Mouse (Mus musculus): ENCODE results near the gene Fnip2. TPM values are rescaled to one million over a fixed set of nuclear protein-coding genes. Genes with fewer than 3 reads are reported as not detected.
A peak's percentile ranks its signal among the peaks of the same experiment; 100 is the strongest.

Gene Fnip2
- polyA plus RNA-seq, 1 experiment from 2014 or later = 4.0 TPM

DNA sequence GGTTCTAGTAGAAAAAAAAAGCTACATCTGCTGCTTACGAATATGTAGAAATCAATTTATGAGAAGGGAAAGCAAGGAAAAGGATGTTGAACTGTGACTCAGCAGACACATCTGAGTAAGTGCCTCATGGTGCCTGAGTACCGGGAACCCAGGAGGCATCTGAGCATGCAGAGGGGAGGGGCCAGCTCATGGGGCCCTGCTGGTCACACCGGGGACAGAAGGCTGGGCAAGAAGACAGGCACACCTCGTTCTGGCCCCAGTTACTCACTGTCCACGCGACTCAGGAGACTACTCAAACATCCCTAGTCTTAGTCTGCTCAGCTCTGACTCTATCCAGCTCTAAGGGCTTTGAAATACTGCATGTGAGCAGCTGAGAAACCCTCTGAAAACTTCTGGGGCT lies 25.0 kb downstream of the Fnip2 start:
- Histone ChIP-seq H3K9ac (ENCODE audit: low read length) (no peak overlapping the region), H3K4me1 (replicated peaks; ENCODE audit: control insufficient read depth, insufficient read depth, low read length) (0 out of 2 replicates have a peak, but pooled peaks cover 3% of the 10 kb centered on the region), H3K9me3 (ENCODE audit: control insufficient read depth, low read length) (no peaks in the 10 kb centered on the region), H3K4me2 (ENCODE audit: low read length) (no peak overlapping the region), H3K4me3 (ENCODE audit: low read depth, low read length) (no peak overlapping the region), H3K36me3 (ENCODE audit: control insufficient read depth, insufficient read depth, low read length) (no peaks in the 10 kb centered on the region), H3K27me3 (replicated peaks; ENCODE audit: control insufficient read depth, insufficient read depth, low read length) (no peaks in the 10 kb centered on the region), H3K27ac (ENCODE audit: low read depth) (no peak overlapping the region)
- ATAC-seq (replicated peaks; ENCODE audit: low FRiP score, low TSS enrichment, low read depth) (peak; percentile 53; the same call in 1 of the 2 replicates), DNase-seq (ENCODE audit: low spot score) (no peak)
- 26% methylated on average over 6 of the region's 6 CpGs for WGBS

DNA sequence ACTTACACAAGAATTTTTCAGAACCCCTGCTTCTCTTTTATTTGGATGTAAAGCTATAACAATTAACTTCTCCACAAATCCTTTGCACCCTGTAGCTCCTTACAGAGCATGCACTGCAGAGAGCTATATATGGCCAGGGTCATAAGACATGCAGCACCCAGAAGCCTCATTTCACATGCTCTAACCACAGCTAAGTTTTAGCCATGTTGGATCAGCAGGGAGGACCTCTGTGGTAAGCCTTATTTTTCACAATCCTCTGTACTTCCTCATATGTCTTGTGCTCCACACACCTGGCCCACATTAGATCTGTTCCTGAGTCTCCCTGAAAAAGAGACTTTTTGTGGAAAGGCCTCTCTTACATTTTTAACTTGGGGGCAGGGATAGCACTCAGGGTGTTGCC lies 27.9 kb downstream of the Fnip2 start:
- Histone ChIP-seq H3K36me3 (ENCODE audit: control insufficient read depth, insufficient read depth, low read length) (no peaks in the 10 kb centered on the region), H3K9ac (ENCODE audit: low read length) (no peak overlapping the region), H3K9me3 (ENCODE audit: control insufficient read depth, low read length) (no peaks in the 10 kb centered on the region), H3K4me3 (ENCODE audit: low read depth, low read length) (no peak overlapping the region), H3K27me3 (replicated peaks; ENCODE audit: control insufficient read depth, insufficient read depth, low read length) (no peaks in the 10 kb centered on the region), H3K4me2 (ENCODE audit: low read length) (no peak overlapping the region), H3K4me1 (replicated peaks; ENCODE audit: control insufficient read depth, insufficient read depth, low read length) (0 out of 2 replicates have a peak, but pooled peaks cover 3% of the 10 kb centered on the region), H3K27ac (ENCODE audit: low read depth) (no peak overlapping the region)
- DNase-seq (ENCODE audit: low spot score) (no peak), ATAC-seq (replicated peaks; ENCODE audit: low FRiP score, low TSS enrichment, low read depth) (no peak)

DNA sequence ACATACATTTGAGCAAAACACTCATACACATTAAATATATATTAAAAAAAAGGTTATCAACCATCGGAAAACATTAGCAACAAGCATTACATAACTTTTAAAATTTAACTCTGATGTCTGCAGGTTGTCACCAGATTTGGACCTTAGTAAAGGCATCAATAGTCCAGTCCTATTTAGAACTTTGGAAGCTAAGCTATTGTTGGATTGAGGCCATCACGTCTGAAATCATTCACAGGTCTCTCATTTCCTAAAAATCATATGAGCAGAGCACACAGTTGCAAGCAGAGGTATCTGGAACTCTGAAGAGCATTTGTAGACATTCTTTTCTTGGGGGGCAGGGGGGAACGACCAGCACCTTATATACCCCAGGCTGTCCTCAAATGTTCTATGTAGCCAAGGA lies 28.5 kb downstream of the Fnip2 start:
- Histone ChIP-seq H3K9ac (ENCODE audit: low read length) (no peak overlapping the region), H3K27ac (ENCODE audit: low read depth) (no peak overlapping the region), H3K4me2 (ENCODE audit: low read length) (no peak overlapping the region), H3K4me3 (ENCODE audit: low read depth, low read length) (no peak overlapping the region), H3K4me1 (replicated peaks; ENCODE audit: control insufficient read depth, insufficient read depth, low read length) (0 out of 2 replicates have a peak, but pooled peaks cover 3% of the 10 kb centered on the region), H3K9me3 (ENCODE audit: control insufficient read depth, low read length) (no peaks in the 10 kb centered on the region), H3K27me3 (replicated peaks; ENCODE audit: control insufficient read depth, insufficient read depth, low read length) (no peaks in the 10 kb centered on the region), H3K36me3 (ENCODE audit: control insufficient read depth, insufficient read depth, low read length) (no peaks in the 10 kb centered on the region)
- no peak for DNase-seq (ENCODE audit: low spot score)
- WGBS = 87% methylated on average over 3 of the region's 3 CpGs
- ATAC-seq (replicated peaks; ENCODE audit: low FRiP score, low TSS enrichment, low read depth) = no peak

- ATAC-seq (replicated peaks; ENCODE audit: low FRiP score, low TSS enrichment, low read depth) (no peak), DNase-seq (ENCODE audit: low spot score) (no peak)
- Histone ChIP-seq H3K27me3 (replicated peaks; ENCODE audit: control insufficient read depth, insufficient read depth, low read length) (no peaks in the 10 kb centered on the region), H3K36me3 (ENCODE audit: control insufficient read depth, insufficient read depth, low read length) (no peaks in the 10 kb centered on the region), H3K4me3 (ENCODE audit: low read depth, low read length) (no peak overlapping the region), H3K4me2 (ENCODE audit: low read length) (no peak overlapping the region), H3K9ac (ENCODE audit: low read length) (no peak overlapping the region), H3K9me3 (ENCODE audit: control insufficient read depth, low read length) (no peaks in the 10 kb centered on the region), H3K27ac (ENCODE audit: low read depth) (no peak overlapping the region), H3K4me1 (replicated peaks; ENCODE audit: control insufficient read depth, insufficient read depth, low read length) (0 out of 2 replicates have a peak, but pooled peaks cover 3% of the 10 kb centered on the region)
- WGBS = 78% methylated on average over 3 of the region's 3 CpGs
These were observed 29.3 kb downstream of the Fnip2 start for GRCm38 (mm10) chr3:79538342-79538741.

- Histone ChIP-seq H3K36me3 (ENCODE audit: control insufficient read depth, insufficient read depth, low read length) (no peaks in the 10 kb centered on the region), H3K9ac (ENCODE audit: low read length) (no peak overlapping the region), H3K4me2 (ENCODE audit: low read length) (no peak overlapping the region), H3K9me3 (ENCODE audit: control insufficient read depth, low read length) (no peaks in the 10 kb centered on the region), H3K4me1 (replicated peaks; ENCODE audit: control insufficient read depth, insufficient read depth, low read length) (0 out of 2 replicates have a peak, but pooled peaks cover under 1% of the 10 kb centered on the region), H3K4me3 (ENCODE audit: low read depth, low read length) (no peak overlapping the region), H3K27ac (ENCODE audit: low read depth) (no peak overlapping the region), H3K27me3 (replicated peaks; ENCODE audit: control insufficient read depth, insufficient read depth, low read length) (no peaks in the 10 kb centered on the region)
- DNase-seq (ENCODE audit: low spot score) = no peak
- no peak for ATAC-seq (replicated peaks; ENCODE audit: low FRiP score, low TSS enrichment, low read depth)
- WGBS = 75% methylated on average over 3 of the region's 3 CpGs
These were observed 29.9 kb downstream of the Fnip2 start for GRCm38 (mm10) chr3:79537626-79538203.

- no peak for ATAC-seq (replicated peaks; ENCODE audit: low FRiP score, low TSS enrichment, low read depth)
- WGBS = 83% methylated on average over 7 of the region's 7 CpGs
- H3K4me2 ChIP-seq (ENCODE audit: low read length) = no peak overlapping the region
- H3K4me3 ChIP-seq (ENCODE audit: low read depth, low read length) = no peak overlapping the region
- no peaks in the 10 kb centered on the region for H3K36me3 ChIP-seq (ENCODE audit: control insufficient read depth, insufficient read depth, low read length)
- no peaks in the 10 kb centered on the region for H3K9me3 ChIP-seq (ENCODE audit: control insufficient read depth, low read length)
- H3K27ac ChIP-seq (ENCODE audit: low read depth) = no peak overlapping the region
- no peaks in the 10 kb centered on the region for H3K27me3 ChIP-seq (replicated peaks; ENCODE audit: control insufficient read depth, insufficient read depth, low read length)
- 0 out of 2 replicates have a peak, but pooled peaks cover 2% of the 10 kb centered on the region for H3K4me1 ChIP-seq (replicated peaks; ENCODE audit: control insufficient read depth, insufficient read depth, low read length)
- no peak for DNase-seq (ENCODE audit: low spot score)
- no peak overlapping the region for H3K9ac ChIP-seq (ENCODE audit: low read length)
These were observed 30.6 kb downstream of the Fnip2 start for GRCm38 (mm10) chr3:79537023-79537422.

DNA sequence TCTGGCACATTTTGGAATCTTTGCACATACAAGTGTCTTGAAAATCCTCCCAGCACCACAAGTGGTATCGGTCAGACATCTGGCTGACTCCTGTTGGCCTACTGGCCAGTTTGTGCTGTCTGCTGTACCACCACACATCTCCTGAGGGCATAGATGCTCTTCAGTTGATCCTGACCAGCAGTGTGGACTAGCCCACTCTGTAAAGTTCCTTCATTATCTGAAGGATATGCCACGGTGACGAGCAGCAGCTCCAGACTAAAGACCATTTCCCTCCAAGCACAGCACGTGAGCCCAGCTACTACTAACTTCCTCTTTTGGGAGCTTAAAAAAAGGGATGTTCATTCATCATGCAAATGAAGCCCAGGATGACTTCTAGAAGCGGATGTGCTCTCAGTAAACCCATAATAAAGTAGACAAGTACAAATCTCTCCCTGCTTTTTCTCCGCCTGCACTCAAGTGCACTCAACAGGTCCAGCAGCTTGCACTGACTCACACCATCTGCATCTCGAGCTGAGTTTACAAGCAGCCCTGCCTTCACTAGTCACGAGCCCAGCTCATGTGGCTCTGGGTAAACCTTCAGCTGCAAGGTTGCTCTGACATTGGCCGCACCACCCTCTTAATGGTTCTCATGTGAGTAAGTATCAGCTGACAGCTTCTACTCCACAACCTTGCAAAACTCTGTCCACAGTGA lies 35.9 kb downstream of the Fnip2 start:
- H3K27me3 ChIP-seq (replicated peaks; ENCODE audit: control insufficient read depth, insufficient read depth, low read length) = no peaks in the 10 kb centered on the region
- H3K4me1 ChIP-seq (replicated peaks; ENCODE audit: control insufficient read depth, insufficient read depth, low read length) = 0 out of 2 replicates have a peak, but pooled peaks cover 11% of the 10 kb centered on the region
- no peak for DNase-seq (ENCODE audit: low spot score)
- no peaks in the 10 kb centered on the region for H3K36me3 ChIP-seq (ENCODE audit: control insufficient read depth, insufficient read depth, low read length)
- peak; percentile 74 for ATAC-seq (replicated peaks; ENCODE audit: low FRiP score, low TSS enrichment, low read depth)
- no peaks in the 10 kb centered on the region for H3K9me3 ChIP-seq (ENCODE audit: control insufficient read depth, low read length)
- no peak overlapping the region for H3K4me2 ChIP-seq (ENCODE audit: low read length)
- no peak overlapping the region for H3K4me3 ChIP-seq (ENCODE audit: low read depth, low read length)
- 31% methylated on average over 9 of the region's 9 CpGs for WGBS
- no peak overlapping the region for H3K27ac ChIP-seq (ENCODE audit: low read depth)
- no peak overlapping the region for H3K9ac ChIP-seq (ENCODE audit: low read length)

DNA sequence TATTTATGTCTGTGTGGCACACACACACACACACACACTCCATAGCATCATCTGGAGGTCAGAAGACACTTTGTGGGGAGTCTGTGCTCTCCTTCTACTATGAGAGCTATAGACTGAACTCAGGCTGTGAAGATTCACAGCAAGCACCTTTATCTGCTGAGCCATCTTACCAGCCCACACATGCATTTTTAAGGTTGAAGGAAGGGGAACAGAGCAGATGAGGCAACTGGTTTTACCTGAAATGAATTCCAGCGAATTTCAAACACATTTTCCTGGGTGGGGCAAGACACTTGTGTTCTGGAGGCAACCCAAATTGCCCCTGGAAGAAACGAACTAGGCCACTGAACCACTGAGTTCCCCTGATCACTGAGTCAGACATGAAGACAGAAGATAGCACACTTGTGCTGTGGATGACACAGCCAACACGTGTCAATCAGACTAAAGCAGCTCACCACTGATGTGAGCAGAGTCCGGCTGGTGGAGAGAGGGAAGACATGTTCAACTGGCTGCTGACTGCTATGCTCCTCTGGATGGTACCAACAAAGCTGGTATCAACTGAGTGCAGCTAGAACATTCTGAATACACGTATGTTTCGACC lies 38.0 kb downstream of the Fnip2 start:
- H3K27ac ChIP-seq (ENCODE audit: low read depth) = no peak overlapping the region
- H3K4me2 ChIP-seq (ENCODE audit: low read length) = no peak overlapping the region
- H3K4me3 ChIP-seq (ENCODE audit: low read depth, low read length) = no peak overlapping the region
- no peaks in the 10 kb centered on the region for H3K9me3 ChIP-seq (ENCODE audit: control insufficient read depth, low read length)
- ATAC-seq (replicated peaks; ENCODE audit: low FRiP score, low TSS enrichment, low read depth) (no peak), DNase-seq (ENCODE audit: low spot score) (no peak)
- H3K4me1 ChIP-seq (replicated peaks; ENCODE audit: control insufficient read depth, insufficient read depth, low read length) = 0 out of 2 replicates have a peak, but pooled peaks cover 11% of the 10 kb centered on the region
- H3K36me3 ChIP-seq (ENCODE audit: control insufficient read depth, insufficient read depth, low read length) = no peaks in the 10 kb centered on the region
- WGBS = 82% methylated on average over 6 of the region's 6 CpGs
- no peak overlapping the region for H3K9ac ChIP-seq (ENCODE audit: low read length)
- no peaks in the 10 kb centered on the region for H3K27me3 ChIP-seq (replicated peaks; ENCODE audit: control insufficient read depth, insufficient read depth, low read length)

Data from intestine, embryonic 14.5 days (tissue).